Mouse (Mus musculus) cerebellum, adult 8-10 months (tissue): ENCODE measurements at regions not wholly inside any gene's neighbourhood (a gene's known extent, or its start where the extent isn't known, plus 50 kb on each side); places are given as distances from the start of the nearest gene placed in this dataset.
"Not testable (repeated sequence)": the region's sequence is repeated elsewhere in the genome, so short reads cannot be mapped to it uniquely, and the experiment has no call there.

ENCODE experiments used
- DNase-seq: peaks from one replicate; pipeline ENCODE4 v3.0.0; 2022

DNA sequence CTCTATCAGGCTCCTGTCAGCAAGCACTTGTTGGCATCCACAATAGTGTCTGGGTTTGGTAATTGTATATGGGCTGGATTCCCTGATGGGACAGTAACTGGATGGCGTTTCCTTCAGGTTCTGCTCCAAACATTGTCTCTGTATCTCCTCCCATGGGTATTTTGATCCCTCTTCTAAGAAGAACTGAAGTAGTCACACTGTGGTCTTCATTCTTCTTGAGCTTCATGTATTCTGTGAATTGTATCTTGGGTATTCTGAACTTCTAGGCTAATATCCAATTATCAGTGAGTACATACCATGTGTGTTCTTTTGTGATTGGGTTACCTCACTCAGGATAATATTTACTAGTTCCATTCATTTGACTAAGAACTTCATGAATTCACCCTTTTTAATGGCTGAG is 119.2 kb upstream of the Gm21119 start:
- DNase-seq = not testable (repeated sequence)

DNA sequence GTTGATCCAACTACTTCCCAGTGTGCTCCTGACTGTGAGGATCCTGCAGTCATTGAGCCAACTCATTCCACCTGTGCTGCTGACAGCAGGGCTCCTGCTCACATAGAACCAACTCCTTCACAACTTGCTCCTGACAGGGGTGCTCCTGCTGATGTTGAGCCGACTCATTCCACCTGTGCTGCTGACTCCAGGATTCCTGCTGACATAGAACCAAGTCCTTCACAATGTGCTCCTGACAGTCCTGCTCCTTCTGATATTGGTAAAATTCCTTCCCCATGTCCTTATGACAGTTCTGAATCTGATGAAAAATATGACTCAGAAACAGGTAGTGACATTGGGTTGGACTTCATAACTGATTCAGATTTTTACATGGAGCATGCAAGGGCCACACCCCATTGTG is 100.8 kb upstream of the Gm21119 start:
- DNase-seq = not testable (repeated sequence)

DNA sequence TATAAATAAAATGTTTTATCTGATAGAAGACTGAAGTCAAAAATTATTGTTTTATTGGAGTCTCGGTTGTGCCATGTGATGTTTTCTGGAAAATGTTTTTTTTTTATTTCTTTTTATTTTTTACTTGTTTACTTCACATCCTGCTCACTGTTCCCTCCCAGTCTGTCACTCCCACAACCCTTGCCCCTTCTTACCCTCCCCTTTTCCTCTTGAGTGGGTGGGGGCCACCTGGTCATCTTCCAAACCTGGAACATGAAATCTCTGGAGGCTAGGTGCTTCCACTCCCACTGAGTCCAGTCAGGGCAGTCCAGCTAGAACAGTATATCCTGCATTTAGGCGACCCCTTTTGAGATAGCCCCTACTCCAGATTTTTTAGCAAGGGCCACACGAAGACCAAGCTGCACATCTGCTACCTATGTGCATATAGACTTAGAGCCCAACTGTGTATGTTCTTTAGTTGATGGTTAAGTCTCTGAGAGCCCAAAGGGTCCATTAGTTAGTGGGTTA is 98.3 kb upstream of the Gm21119 start:
- not testable (repeated sequence) for DNase-seq

DNA sequence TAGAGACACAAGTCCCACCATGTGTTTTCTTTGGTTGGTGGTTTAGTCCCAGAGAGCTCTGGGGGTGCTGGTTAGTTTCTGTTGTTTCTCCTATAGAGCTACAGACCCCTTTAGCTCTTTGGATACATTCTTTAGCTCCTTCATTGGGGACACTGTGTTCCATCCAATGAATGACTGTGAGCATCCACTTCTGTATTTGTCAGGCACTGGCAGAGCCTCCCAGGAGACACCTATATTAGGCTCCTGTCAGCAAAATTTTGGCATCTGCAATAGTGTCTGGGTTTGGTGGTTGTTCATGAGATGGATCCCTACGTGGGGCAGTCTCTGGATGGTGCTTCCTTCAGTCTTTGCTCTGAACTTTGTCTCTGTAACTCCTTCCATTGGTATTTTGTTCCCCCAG is 97.2 kb upstream of the Gm21119 start:
- not testable (repeated sequence) for DNase-seq

DNA sequence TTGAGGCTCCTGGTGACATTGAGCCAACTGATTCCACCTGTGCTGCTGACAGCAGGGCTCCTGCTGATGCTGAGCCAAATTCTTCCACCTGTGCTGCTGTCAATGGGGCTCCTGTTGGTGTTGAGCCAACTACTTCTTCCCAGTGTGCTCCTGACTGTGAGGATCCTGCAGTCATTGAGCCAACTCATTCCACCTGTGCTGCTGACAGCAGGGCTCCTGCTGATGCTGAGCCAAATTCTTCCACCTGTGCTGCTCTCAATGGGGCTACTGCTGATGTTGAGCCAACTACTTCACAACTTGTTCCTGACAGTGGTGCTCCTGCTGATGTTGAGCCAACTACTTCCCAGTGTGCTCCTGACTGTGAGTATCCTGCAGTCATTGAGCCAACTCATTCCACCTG is 90.2 kb upstream of the Gm21119 start:
- DNase-seq = peak; percentile 38

DNA sequence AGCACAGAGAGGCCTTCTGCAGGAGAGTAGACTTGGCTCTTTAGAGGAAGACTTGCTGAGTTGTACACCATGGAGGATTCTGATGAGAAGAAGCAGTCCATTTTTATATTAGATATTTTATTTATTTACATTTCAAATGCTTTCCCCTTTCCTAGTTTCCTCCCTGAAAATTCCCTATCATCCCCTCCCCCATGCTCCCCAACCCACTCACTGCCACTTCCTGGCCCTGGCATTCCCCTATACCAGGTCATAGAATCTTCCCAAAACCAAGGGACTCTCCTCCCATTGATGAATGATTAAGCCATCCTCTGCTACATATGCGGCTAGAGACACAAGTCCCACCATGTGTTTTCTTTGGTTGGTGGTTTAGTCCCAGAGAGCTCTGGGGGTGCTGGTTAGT is 85.7 kb upstream of the Gm21119 start:
- DNase-seq = not testable (repeated sequence)

DNA sequence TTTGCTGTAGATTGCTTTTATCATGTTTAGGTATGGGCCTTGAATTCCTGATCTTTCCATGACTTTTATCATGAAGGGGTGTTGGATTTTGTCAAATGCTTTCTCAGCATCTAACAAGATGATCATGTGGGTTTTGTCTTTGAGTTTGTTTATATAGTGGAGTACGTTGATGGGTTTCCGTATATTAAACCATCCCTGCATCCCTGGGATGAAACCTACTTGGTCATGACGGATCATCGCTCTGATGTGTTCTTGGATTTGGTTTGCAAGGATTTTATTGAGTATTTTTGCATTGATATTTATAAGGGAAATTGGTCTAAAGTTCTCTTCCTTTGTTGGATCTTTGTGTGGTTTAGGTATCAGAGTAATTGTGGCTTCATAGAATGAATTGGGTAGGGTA is 75.7 kb upstream of the Gm21119 start:
- DNase-seq = not testable (repeated sequence)

DNA sequence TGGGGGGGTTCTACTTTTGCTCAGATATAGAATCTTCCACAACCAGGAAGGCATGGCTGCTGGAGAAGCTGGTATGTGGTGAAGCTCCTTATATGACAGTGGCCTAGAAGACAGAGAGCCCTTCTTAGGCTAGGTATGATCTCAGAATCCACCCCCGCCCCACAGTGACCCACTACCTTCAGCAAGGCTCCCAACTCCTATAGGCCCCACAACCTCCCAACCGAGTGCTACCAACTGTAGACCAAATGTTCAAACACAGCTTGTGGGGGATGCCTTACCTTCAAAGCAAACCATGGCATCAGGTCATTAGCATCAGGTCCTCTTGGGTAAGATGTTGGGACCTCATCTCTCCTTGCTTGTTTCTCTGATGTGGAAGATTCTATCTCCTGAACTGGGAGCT is 70.6 kb upstream of the Gm21119 start:
- not testable (repeated sequence) for DNase-seq

DNA sequence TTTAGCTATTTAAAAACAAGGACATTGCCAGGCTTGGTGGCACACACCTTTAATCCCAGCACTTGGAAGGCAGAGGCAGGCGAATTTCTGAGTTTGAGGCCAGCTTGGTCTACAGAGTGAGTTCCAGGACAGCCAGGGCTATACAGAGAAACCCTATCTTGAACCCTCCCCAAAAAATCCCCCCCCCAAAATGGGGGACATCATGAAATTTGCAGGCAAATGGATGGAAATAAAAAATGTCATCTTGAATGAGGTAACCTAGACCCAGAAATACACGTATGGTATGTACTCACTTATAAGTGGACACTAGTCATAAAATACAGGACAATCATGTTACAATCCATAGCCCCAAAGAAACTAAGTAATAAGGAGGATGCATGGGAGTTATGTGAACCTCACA is 69.4 kb upstream of the Gm21119 start:
- DNase-seq = not testable (repeated sequence)

DNA sequence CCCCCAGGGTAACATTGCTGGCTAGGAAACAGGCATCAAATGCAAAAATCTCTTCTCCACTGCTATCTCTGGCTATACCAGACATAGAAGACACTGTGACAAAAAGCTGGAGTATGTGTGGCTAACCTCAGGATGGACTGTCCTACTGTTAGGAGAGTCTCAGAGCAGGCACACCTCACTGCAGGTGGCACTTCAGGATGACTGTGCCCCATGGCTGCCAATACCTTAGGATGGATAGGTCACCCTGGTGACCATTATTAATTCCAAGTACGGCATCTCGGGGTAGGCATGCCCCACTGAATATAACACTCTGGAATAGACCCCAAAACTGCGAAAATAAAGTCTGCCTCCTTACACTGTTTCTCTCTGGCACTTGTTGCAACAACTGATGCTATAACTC is 68.3 kb upstream of the Gm21119 start:
- not testable (repeated sequence) for DNase-seq

DNA sequence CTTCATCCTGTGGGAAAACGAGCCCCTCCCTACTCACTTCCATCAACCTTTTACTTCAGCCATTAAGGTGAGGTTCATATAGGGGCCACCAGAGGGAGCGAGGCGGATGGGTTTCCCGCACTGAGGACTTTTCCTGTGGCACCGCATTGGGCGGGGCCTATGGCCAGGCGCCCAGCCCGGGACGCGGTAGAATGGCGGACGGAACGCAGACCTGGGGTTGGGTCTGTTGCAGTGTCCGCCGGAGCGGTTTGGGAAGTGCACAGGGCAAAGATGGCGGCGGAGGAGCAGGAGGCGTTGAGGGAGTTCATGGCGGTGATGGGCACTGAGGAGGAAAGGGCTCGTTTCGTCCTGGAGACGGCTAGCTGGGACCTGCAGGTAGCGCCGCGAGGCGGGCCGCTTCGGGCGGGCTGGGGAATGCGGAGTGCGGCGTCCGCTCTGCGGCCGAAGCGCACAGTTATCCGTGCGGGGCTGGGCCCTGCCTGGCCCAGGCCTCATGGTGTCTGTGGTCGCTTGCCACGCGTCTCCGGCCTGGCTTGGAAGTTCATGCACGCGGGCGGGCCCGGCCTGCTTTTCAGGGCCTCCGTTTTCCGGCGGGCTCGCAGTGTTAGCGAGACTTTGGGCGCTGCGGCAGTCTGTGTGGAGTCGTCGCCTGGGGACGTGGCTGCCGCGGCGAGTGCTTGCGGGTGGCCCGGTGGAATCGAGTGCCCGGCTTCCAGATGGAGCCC is 64.5 kb upstream of the Gm21119 start:
- peak; percentile 98 for DNase-seq

DNA sequence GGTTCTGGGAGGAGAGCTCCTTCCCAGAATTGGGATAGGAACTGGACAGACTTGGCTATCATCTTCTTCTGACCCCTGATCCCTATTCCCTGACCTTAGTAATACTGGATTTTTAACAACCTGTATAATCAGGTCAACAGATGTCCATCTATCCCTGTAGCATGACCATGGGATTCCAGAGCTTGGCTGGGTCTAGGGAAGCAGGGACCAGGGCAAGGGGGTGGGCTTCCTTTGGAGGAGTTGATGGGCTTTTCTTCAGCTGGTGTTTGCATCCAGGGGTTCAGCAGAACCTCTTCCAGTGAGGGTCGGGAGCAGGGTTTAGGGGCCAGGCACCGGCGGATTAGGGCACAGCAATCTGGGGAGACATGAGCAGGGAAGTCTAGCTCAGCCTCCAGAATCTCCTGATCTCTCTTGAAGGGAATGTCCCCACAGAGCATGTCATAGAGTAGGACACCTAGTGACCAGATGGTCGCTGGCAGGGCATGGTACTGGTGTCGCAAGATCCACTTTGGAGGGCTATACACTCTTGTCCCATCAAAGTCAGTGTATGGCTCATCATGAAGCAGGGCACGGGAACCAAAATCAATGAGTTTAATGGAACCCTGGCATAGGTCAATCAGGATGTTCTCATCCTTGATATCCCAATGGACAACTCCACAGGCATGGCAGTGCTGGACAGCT is 58.1 kb upstream of the Gm21119 start:
- not testable (repeated sequence) for DNase-seq

DNA sequence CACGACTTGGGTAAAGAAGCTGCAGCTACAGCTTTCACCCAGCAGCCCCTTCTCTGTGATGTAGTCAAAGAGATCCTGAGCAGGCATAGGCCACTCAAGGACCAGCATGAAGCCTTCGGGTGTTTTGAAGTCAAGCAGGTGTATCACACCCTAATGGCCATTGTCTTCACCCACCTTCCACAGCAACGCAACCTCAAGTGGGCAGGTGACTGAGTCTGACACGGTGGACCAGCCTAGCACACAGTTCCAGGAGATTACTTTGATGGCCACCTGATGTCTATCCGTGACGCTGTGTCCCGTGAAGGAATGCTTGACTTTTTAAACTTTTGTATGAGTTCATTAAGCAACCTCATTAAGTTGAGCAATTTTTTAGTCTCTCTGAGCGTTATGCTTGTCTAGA is 57.5 kb upstream of the Gm21119 start:
- not testable (repeated sequence) for DNase-seq

DNA sequence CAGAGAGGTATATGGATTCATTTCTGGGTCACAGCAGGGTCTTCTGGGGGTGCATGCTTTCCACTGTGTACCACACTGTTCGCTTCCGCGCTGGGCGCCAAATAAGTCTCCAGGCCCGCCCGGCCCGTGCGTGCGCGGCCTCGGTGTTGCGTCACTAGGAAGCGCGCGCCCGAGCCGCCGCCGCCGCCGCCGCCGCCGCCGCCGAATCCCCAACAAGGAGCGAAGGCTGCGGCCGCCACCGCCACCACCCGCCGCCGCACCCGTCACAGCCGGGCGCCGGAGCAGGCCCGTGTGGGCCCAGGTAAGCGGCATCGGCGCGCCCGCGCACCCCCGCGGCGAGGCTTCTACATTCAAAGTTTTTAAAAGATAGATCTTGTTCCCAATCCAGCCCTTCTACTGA is 57.1 kb upstream of the Gm21119 start:
- DNase-seq = peak; percentile 47
